Mouse (Mus musculus): ENCODE measurements at regions not wholly inside any gene's neighbourhood (a gene's known extent, or its start where the extent isn't known, plus 50 kb on each side); places are given as distances from the start of the nearest gene placed in this dataset.

- WGBS: 97% methylated on average over 1 of the region's 1 CpGs
- H3K9ac ChIP-seq (ENCODE audit: low read depth, low read length): no peak overlapping the region
- H3K27me3 ChIP-seq (replicated peaks; ENCODE audit: control insufficient read depth, insufficient read depth, low read length): no peaks in the 10 kb centered on the region
- no peak for ATAC-seq
- H3K36me3 ChIP-seq (ENCODE audit: control insufficient read depth, insufficient read depth, low read length): no peaks in the 10 kb centered on the region
- H3K4me2 ChIP-seq (ENCODE audit: low read length): no peak overlapping the region
- H3K27ac ChIP-seq (ENCODE audit: low read depth, low read length): no peak overlapping the region
- H3K4me1 ChIP-seq (ENCODE audit: control insufficient read depth, insufficient read depth, low read depth, low read length): no peaks in the 10 kb centered on the region
- H3K9me3 ChIP-seq (ENCODE audit: control insufficient read depth, low read length): no peaks in the 10 kb centered on the region; the same call in 1 of the 2 replicates
- H3K4me3 ChIP-seq (ENCODE audit: low read length): no peak overlapping the region
Measured at GRCm38 (mm10) chr12:12650309-12650708, 291.4 kb downstream of the Mycn start.

DNA sequence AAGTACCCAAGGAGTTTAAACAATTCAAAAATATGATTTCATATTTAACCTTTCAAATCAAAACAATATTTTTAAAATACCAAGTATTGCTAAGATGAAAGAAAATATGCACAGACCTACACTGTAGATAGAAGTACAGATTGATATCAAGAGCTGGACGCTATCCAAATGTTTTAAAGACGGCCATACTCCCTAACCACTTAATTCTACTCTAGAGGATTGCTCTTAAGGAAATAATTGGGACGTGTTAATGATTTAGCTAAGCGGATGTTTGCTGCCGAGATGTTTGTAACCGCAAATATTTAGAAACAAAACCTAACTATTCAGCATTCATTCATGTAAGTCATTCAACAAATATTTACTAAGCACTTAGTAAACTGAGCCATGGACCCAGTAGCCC lies 294.2 kb downstream of the Mycn start:
- no peaks in the 10 kb centered on the region for H3K36me3 ChIP-seq (ENCODE audit: control insufficient read depth, insufficient read depth, low read length)
- no peaks in the 10 kb centered on the region; the same call in 1 of the 2 replicates for H3K9me3 ChIP-seq (ENCODE audit: control insufficient read depth, low read length)
- H3K4me3 ChIP-seq (ENCODE audit: low read length): no peak overlapping the region
- no peak overlapping the region for H3K9ac ChIP-seq (ENCODE audit: low read depth, low read length)
- H3K4me2 ChIP-seq (ENCODE audit: low read length): no peak overlapping the region
- WGBS: 72% methylated on average over 6 of the region's 6 CpGs
- no peaks in the 10 kb centered on the region for H3K27me3 ChIP-seq (replicated peaks; ENCODE audit: control insufficient read depth, insufficient read depth, low read length)
- H3K27ac ChIP-seq (ENCODE audit: low read depth, low read length): no peak overlapping the region
- no peaks in the 10 kb centered on the region for H3K4me1 ChIP-seq (ENCODE audit: control insufficient read depth, insufficient read depth, low read depth, low read length)
- ATAC-seq: no peak

GRCm38 (mm10) chr12:12645183-12645582 lies 296.5 kb downstream of the Mycn start:
- H3K9me3 ChIP-seq (ENCODE audit: control insufficient read depth, low read length): no peaks in the 10 kb centered on the region; the same call in 1 of the 2 replicates
- no peak overlapping the region for H3K4me2 ChIP-seq (ENCODE audit: low read length)
- WGBS: 86% methylated on average over 4 of the region's 4 CpGs
- no peak overlapping the region for H3K27ac ChIP-seq (ENCODE audit: low read depth, low read length)
- H3K4me1 ChIP-seq (ENCODE audit: control insufficient read depth, insufficient read depth, low read depth, low read length): no peaks in the 10 kb centered on the region
- no peaks in the 10 kb centered on the region for H3K36me3 ChIP-seq (ENCODE audit: control insufficient read depth, insufficient read depth, low read length)
- H3K4me3 ChIP-seq (ENCODE audit: low read length): no peak overlapping the region
- H3K9ac ChIP-seq (ENCODE audit: low read depth, low read length): no peak overlapping the region
- ATAC-seq: no peak
- no peaks in the 10 kb centered on the region for H3K27me3 ChIP-seq (replicated peaks; ENCODE audit: control insufficient read depth, insufficient read depth, low read length)

DNA sequence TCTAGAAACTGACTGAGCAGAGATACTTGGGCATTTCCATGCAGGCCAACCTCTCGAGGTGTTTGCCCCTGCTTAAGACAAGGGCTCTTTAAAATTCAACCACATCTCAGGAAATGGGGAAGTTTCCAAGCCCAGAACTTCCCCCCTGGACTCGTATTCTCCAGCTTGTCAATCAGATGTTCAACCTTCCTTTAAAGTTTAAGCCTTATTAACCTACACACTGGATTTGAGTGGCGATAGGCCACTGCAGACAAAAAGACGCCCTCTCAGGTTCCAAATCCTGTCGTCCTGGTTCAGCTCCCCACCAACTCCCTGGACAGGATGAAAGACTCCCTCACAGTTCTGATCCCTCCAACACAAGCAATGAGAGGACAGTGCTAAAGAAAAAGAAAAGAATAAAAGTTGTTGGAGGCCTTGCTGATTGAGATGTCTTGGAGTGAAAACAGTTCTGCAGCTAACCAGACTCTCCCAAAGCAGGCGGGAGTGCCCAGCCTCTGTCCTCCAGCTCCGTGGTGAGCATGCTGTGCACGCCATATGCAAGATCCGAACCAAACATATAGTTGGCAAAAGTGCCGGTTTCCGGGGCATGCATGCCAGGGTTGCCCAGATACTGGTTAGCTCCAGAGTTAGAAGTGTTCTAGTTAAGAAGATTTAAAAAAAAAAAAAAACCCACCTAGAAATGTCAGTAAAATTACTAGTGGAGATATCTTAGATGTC lies 298.3 kb downstream of the Mycn start:
- Histone ChIP-seq H3K27me3 (replicated peaks; ENCODE audit: control insufficient read depth, insufficient read depth, low read length) (no peaks in the 10 kb centered on the region), H3K27ac (ENCODE audit: low read depth, low read length) (no peak overlapping the region; the same call in 1 of the 2 replicates), H3K9ac (ENCODE audit: low read depth, low read length) (no peak overlapping the region), H3K4me3 (ENCODE audit: low read length) (no peak overlapping the region), H3K36me3 (ENCODE audit: control insufficient read depth, insufficient read depth, low read length) (no peaks in the 10 kb centered on the region), H3K9me3 (ENCODE audit: control insufficient read depth, low read length) (no peaks in the 10 kb centered on the region; the same call in 1 of the 2 replicates), H3K4me1 (ENCODE audit: control insufficient read depth, insufficient read depth, low read depth, low read length) (no peaks in the 10 kb centered on the region), H3K4me2 (ENCODE audit: low read length) (no peak overlapping the region)
- WGBS: 39% methylated on average over 11 of the region's 11 CpGs
- peak; percentile 88 for ATAC-seq

DNA sequence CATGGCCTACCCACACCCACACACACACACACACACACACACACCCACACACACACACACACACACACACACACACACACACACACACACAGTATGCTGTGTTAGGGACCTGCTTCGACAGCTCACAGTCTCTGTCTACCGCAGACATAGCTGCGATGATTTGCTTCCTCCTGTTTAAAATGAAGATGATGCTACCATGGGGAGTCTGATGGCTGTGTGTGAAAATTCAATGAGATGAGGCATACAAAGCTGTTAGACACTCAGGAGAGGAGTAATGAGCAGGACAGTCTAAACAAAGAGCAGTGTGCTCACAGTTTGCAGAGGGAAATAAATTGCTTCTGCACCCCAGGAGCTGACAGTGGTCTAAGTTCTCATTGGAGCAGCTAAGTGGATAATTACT lies 306.4 kb downstream of the Mycn start:
- WGBS: 51% methylated on average over 3 of the region's 3 CpGs
- no peaks in the 10 kb centered on the region for H3K27me3 ChIP-seq (replicated peaks; ENCODE audit: control insufficient read depth, insufficient read depth, low read length)
- peak; percentile 50; the same call in 1 of the 2 replicates for ATAC-seq
- H3K9ac ChIP-seq (ENCODE audit: low read depth, low read length): no peak overlapping the region
- H3K36me3 ChIP-seq (ENCODE audit: control insufficient read depth, insufficient read depth, low read length): no peaks in the 10 kb centered on the region
- no peak overlapping the region for H3K4me2 ChIP-seq (ENCODE audit: low read length)
- no peaks in the 10 kb centered on the region for H3K9me3 ChIP-seq (ENCODE audit: control insufficient read depth, low read length)
- H3K27ac ChIP-seq (ENCODE audit: low read depth, low read length): no peak overlapping the region
- H3K4me1 ChIP-seq (ENCODE audit: control insufficient read depth, insufficient read depth, low read depth, low read length): no peaks in the 10 kb centered on the region
- H3K4me3 ChIP-seq (ENCODE audit: low read length): no peak overlapping the region

GRCm38 (mm10) chr12:12627597-12627996 lies 314.1 kb downstream of the Mycn start:
- Histone ChIP-seq H3K4me3 (ENCODE audit: low read length) (no peak overlapping the region), H3K36me3 (ENCODE audit: control insufficient read depth, insufficient read depth, low read length) (no peaks in the 10 kb centered on the region), H3K9me3 (ENCODE audit: control insufficient read depth, low read length) (no peaks in the 10 kb centered on the region), H3K4me1 (ENCODE audit: control insufficient read depth, insufficient read depth, low read depth, low read length) (peaks cover 2% of the 10 kb centered on the region), H3K4me2 (ENCODE audit: low read length) (no peak overlapping the region), H3K27me3 (replicated peaks; ENCODE audit: control insufficient read depth, insufficient read depth, low read length) (no peaks in the 10 kb centered on the region), H3K9ac (ENCODE audit: low read depth, low read length) (no peak overlapping the region), H3K27ac (ENCODE audit: low read depth, low read length) (no peak overlapping the region)
- 87% methylated on average over 4 of the region's 4 CpGs for WGBS
- ATAC-seq: no peak

- WGBS: 89% methylated on average over 1 of the region's 1 CpGs
- peaks cover 2% of the 10 kb centered on the region for H3K4me1 ChIP-seq (ENCODE audit: control insufficient read depth, insufficient read depth, low read depth, low read length)
- no peak overlapping the region for H3K27ac ChIP-seq (ENCODE audit: low read depth, low read length)
- no peak overlapping the region for H3K4me2 ChIP-seq (ENCODE audit: low read length)
- H3K27me3 ChIP-seq (replicated peaks; ENCODE audit: control insufficient read depth, insufficient read depth, low read length): no peaks in the 10 kb centered on the region
- H3K9ac ChIP-seq (ENCODE audit: low read depth, low read length): no peak overlapping the region
- H3K36me3 ChIP-seq (ENCODE audit: control insufficient read depth, insufficient read depth, low read length): no peaks in the 10 kb centered on the region
- H3K9me3 ChIP-seq (ENCODE audit: control insufficient read depth, low read length): no peaks in the 10 kb centered on the region
- ATAC-seq: no peak
- H3K4me3 ChIP-seq (ENCODE audit: low read length): no peak overlapping the region
Measured at GRCm38 (mm10) chr12:12625788-12626187, 315.9 kb downstream of the Mycn start.

GRCm38 (mm10) chr12:12622712-12623292 lies 318.9 kb downstream of the Mycn start:
- peak; percentile 89 for ATAC-seq
- no peaks in the 10 kb centered on the region for H3K27me3 ChIP-seq (replicated peaks; ENCODE audit: control insufficient read depth, insufficient read depth, low read length)
- H3K4me1 ChIP-seq (ENCODE audit: control insufficient read depth, insufficient read depth, low read depth, low read length): peaks cover 7% of the 10 kb centered on the region
- H3K36me3 ChIP-seq (ENCODE audit: control insufficient read depth, insufficient read depth, low read length): no peaks in the 10 kb centered on the region
- 11% methylated on average over 5 of the region's 5 CpGs for WGBS
- H3K4me2 ChIP-seq (ENCODE audit: low read length): no peak overlapping the region
- no peaks in the 10 kb centered on the region for H3K9me3 ChIP-seq (ENCODE audit: control insufficient read depth, low read length)
- no peak overlapping the region for H3K9ac ChIP-seq (ENCODE audit: low read depth, low read length)
- H3K27ac ChIP-seq (ENCODE audit: low read depth, low read length): no peak overlapping the region
- H3K4me3 ChIP-seq (ENCODE audit: low read length): no peak overlapping the region

DNA sequence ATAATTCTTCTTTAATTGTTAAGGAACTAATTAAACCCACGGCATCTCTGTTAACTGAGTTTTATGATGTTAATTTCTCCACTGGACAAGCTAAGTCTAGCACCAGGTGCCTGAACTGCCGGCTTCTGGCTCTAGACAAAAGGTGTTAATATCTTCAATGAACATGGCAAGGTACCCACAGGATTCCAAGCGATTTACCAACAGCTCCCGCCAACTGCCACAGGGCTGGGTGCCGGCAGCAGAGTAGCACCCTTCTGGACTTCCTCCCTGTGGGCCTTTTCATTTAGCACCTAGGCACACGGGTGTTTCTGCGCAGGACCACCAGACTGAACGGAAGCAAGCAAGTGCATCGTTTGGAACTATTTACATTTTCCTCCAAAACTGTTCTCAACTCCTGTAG lies 320.2 kb downstream of the Mycn start:
- WGBS: 79% methylated on average over 9 of the region's 9 CpGs
- no peaks in the 10 kb centered on the region for H3K36me3 ChIP-seq (ENCODE audit: control insufficient read depth, insufficient read depth, low read length)

More for the DNA sequence above, 320.2 kb downstream of the Mycn start:
- no peaks in the 10 kb centered on the region for H3K27me3 ChIP-seq (replicated peaks; ENCODE audit: control insufficient read depth, insufficient read depth, low read length)
- no peak overlapping the region for H3K27ac ChIP-seq (ENCODE audit: low read depth, low read length)
- ATAC-seq: no peak
- H3K4me1 ChIP-seq (ENCODE audit: control insufficient read depth, insufficient read depth, low read depth, low read length): peaks cover 7% of the 10 kb centered on the region
- H3K9ac ChIP-seq (ENCODE audit: low read depth, low read length): no peak overlapping the region
- H3K9me3 ChIP-seq (ENCODE audit: control insufficient read depth, low read length): no peaks in the 10 kb centered on the region
- H3K4me2 ChIP-seq (ENCODE audit: low read length): no peak overlapping the region
- H3K4me3 ChIP-seq (ENCODE audit: low read length): no peak overlapping the region
